Mouse (Mus musculus) left cerebral cortex, postnatal 4 days (tissue): ENCODE results near the gene Sos1. TPM values are rescaled to one million over a fixed set of nuclear protein-coding genes. Genes with fewer than 3 reads are reported as not detected.

Source experiments
- total RNA-seq, 2 experiments: library from RNA; stranded (reverse); gene quantifications; 2 replicates each; pipeline ENCODE4 v1.2.3; 2021

The Sos1 gene
- total RNA-seq, 2 experiments from 2014 or later = 43.5 to 45.9 TPM

Other genes starting within 250 kb of the Sos1 start
- gene Morn2, start 190.2 kb downstream of the Sos1 start, total RNA-seq = 10 to 100 TPM; 13.6 to 18.2 TPM
- gene Dhx57, start 190.0 kb downstream of the Sos1 start, total RNA-seq = 100 to 1,000 TPM; 102 to 103 TPM
- 1 to 10 TPM; 2.4 to 3.0 TPM for gene Arhgef33, start 173.0 kb downstream of the Sos1 start, total RNA-seq
- gene Gm10190, start 106.9 kb downstream of the Sos1 start, total RNA-seq = 1 to 10 TPM; 1.9 to 2.6 TPM
- gene Cdkl4, start 97.4 kb upstream of the Sos1 start, total RNA-seq = 1 to 10 TPM; 5.8 to 6.1 TPM
- gene Map4k3, start 248.0 kb upstream of the Sos1 start, total RNA-seq = 10 to 100 TPM; 67.7 to 72.9 TPM